Mouse (Mus musculus): ENCODE measurements around the gene Shoc2.
"Not testable (repeated sequence)": the region's sequence is repeated elsewhere in the genome, so short reads cannot be mapped to it uniquely, and the experiment has no call there.

The Shoc2 gene

GRCm38 (mm10) chr19:53943802-53944785 is at the start of gene Shoc2, which contains the start of gene Bbip1:
Gene Shoc2, plus strand, starts transcription at chr19:53944306.
Gene Bbip1, minus strand, starts transcription at chr19:53944627.
- DNase-seq (ENCODE audit: low read depth, low spot score), result peak; percentile 99

GRCm38 (mm10) chr19:53894538-53895121 is 49.5 kb upstream of the Shoc2 start:
- DNase-seq (ENCODE audit: low read depth, low spot score), result no peak

- DNase-seq (ENCODE audit: low read depth, low spot score), result no peak
Observed at GRCm38 (mm10) chr19:53898046-53898445, 46.1 kb upstream of the Shoc2 start.

- DNase-seq (ENCODE audit: low read depth, low spot score), result no peak
Observed at GRCm38 (mm10) chr19:53898498-53898897, 45.6 kb upstream of the Shoc2 start.

GRCm38 (mm10) chr19:53898970-53899900 is 44.9 kb upstream of the Shoc2 start:
- DNase-seq (ENCODE audit: low read depth, low spot score), result peak; percentile 74

GRCm38 (mm10) chr19:53899941-53900610 is 44.0 kb upstream of the Shoc2 start:
- peak; percentile 78 for DNase-seq (ENCODE audit: low read depth, low spot score)

- DNase-seq (ENCODE audit: low read depth, low spot score), result peak; percentile 70
Observed at GRCm38 (mm10) chr19:53901931-53902738, 42.0 kb upstream of the Shoc2 start.

GRCm38 (mm10) chr19:53902739-53903487 is 41.2 kb upstream of the Shoc2 start:
- DNase-seq (ENCODE audit: low read depth, low spot score), result peak; percentile 99

- peak; percentile 79 for DNase-seq (ENCODE audit: low read depth, low spot score)
Observed at GRCm38 (mm10) chr19:53903507-53904321, 40.4 kb upstream of the Shoc2 start.

- DNase-seq (ENCODE audit: low read depth, low spot score), result no peak
Observed at GRCm38 (mm10) chr19:53904833-53905480, 39.1 kb upstream of the Shoc2 start.

- peak; percentile 66 for DNase-seq (ENCODE audit: low read depth, low spot score)
Observed at GRCm38 (mm10) chr19:53906033-53906702, 37.9 kb upstream of the Shoc2 start.

- not testable (repeated sequence) for DNase-seq (ENCODE audit: low read depth, low spot score)
Observed at GRCm38 (mm10) chr19:53906703-53907070, 37.4 kb upstream of the Shoc2 start.

- DNase-seq (ENCODE audit: low read depth, low spot score), result no peak
Observed at GRCm38 (mm10) chr19:53914950-53915349, 29.2 kb upstream of the Shoc2 start.

- no peak for DNase-seq (ENCODE audit: low read depth, low spot score)
Observed at GRCm38 (mm10) chr19:53919541-53919940, 24.6 kb upstream of the Shoc2 start.

- not testable (repeated sequence) for DNase-seq (ENCODE audit: low read depth, low spot score)
Observed at GRCm38 (mm10) chr19:53921996-53922395, 22.1 kb upstream of the Shoc2 start.

- peak; percentile 73 for DNase-seq (ENCODE audit: low read depth, low spot score)
Observed at GRCm38 (mm10) chr19:53925338-53925751, 18.8 kb upstream of the Shoc2 start.

- no peak for DNase-seq (ENCODE audit: low read depth, low spot score)
Observed at GRCm38 (mm10) chr19:53926705-53927104, 17.4 kb upstream of the Shoc2 start.
